Mouse (Mus musculus): ENCODE data around the gene Prr7. TPM values are rescaled to one million over a fixed set of nuclear protein-coding genes. Genes with fewer than 3 reads are reported as not detected.

Gene Prr7
- polyA plus RNA-seq, 1 experiment from 2014 or later, result 2.8 TPM

- H3K4me2 ChIP-seq (replicated peaks), result peak overlapping the region; percentile 100
- H3K36me3 ChIP-seq, result peaks cover 47% of the 10 kb centered on the region
- 2% methylated on average over 15 of the region's 15 CpGs for WGBS
Observed at GRCm38 (mm10) chr13:55483593-55483992, 19.5 kb downstream of the Prr7 start.

GRCm38 (mm10) chr13:55484520-55485088 is 20.5 kb downstream of the Prr7 start:
- Histone ChIP-seq H3K9me3 (no peaks in the 10 kb centered on the region), H3K4me2 (replicated peaks) (peak overlapping the region; percentile 100), H3K9ac (replicated peaks) (peak overlapping the region; percentile 100), H3K4me1 (replicated peaks) (peaks cover 62% of the 10 kb centered on the region), H3K27ac (peak overlapping the region; percentile 100), H3K27me3 (no peaks in the 10 kb centered on the region), H3K36me3 (peaks cover 37% of the 10 kb centered on the region), H3K4me3 (replicated peaks) (peak overlapping the region; percentile 97)
- WGBS, result 14% methylated on average over 7 of the region's 7 CpGs
- ATAC-seq, result no peak

More at GRCm38 (mm10) chr13:55483593-55483992, 19.5 kb downstream of the Prr7 start:
- H3K27ac ChIP-seq, result peak overlapping the region; percentile 100
- H3K27me3 ChIP-seq, result no peaks in the 10 kb centered on the region
- peaks cover 55% of the 10 kb centered on the region for H3K4me1 ChIP-seq (replicated peaks)
- H3K4me3 ChIP-seq (replicated peaks), result peak overlapping the region; percentile 97
- H3K9me3 ChIP-seq, result no peaks in the 10 kb centered on the region
- peak; percentile 89 for ATAC-seq
- H3K9ac ChIP-seq (replicated peaks), result peak overlapping the region; percentile 100

GRCm38 (mm10) chr13:55486029-55486794 is 22.1 kb downstream of the Prr7 start:
- peaks cover 57% of the 10 kb centered on the region for H3K4me1 ChIP-seq (replicated peaks)
- WGBS, result 25% methylated on average over 14 of the region's 14 CpGs
- ATAC-seq, result no peak

GRCm38 (mm10) chr13:55486916-55487577 is 23.0 kb downstream of the Prr7 start:
- Histone ChIP-seq H3K4me3 (replicated peaks) (peak overlapping the region; percentile 97), H3K4me1 (replicated peaks) (peaks cover 56% of the 10 kb centered on the region), H3K27ac (peak overlapping the region; percentile 100), H3K27me3 (no peaks in the 10 kb centered on the region), H3K9me3 (no peaks in the 10 kb centered on the region), H3K4me2 (replicated peaks) (peak overlapping the region; percentile 100), H3K36me3 (peaks cover 12% of the 10 kb centered on the region), H3K9ac (replicated peaks) (peak overlapping the region; percentile 100)
- under 1% methylated on average over 29 of the region's 29 CpGs for WGBS
- peak; percentile 46 for ATAC-seq

More at GRCm38 (mm10) chr13:55486029-55486794, 22.1 kb downstream of the Prr7 start:
- Histone ChIP-seq H3K9me3 (no peaks in the 10 kb centered on the region), H3K27ac (peak overlapping the region; percentile 100), H3K36me3 (peaks cover 21% of the 10 kb centered on the region), H3K4me3 (replicated peaks) (peak overlapping the region; percentile 97), H3K27me3 (no peaks in the 10 kb centered on the region), H3K4me2 (replicated peaks) (peak overlapping the region; percentile 100), H3K9ac (replicated peaks) (peak overlapping the region; percentile 100)

- Histone ChIP-seq H3K4me2 (replicated peaks) (peak within 1 kb of the TSS; percentile 100), H3K4me1 (replicated peaks) (peaks cover 48% of the 10 kb centered on the region), H3K36me3 (peaks cover 5% of the 10 kb centered on the region; the same call in 1 of the 2 replicates), H3K4me3 (replicated peaks) (peak within 1 kb of the TSS; percentile 97), H3K9me3 (no peaks in the 10 kb centered on the region), H3K27ac (peak within 1 kb of the TSS; percentile 100), H3K27me3 (no peaks in the 10 kb centered on the region), H3K9ac (replicated peaks) (peak within 1 kb of the TSS; percentile 100)
- WGBS, result under 1% methylated on average over 53 of the region's 83 CpGs
- peak; percentile 78 for ATAC-seq
Observed at GRCm38 (mm10) chr13:55487578-55488498, 23.8 kb downstream of the Prr7 start, which contains the start of gene Dbn1. Dbn1 (minus strand) TSS chr13:55488111.

- ATAC-seq, result 0 out of 2 replicates have a peak, but pooled peaks have one; percentile 6
- Histone ChIP-seq H3K27ac (no peak overlapping the region), H3K36me3 (peaks cover 13% of the 10 kb centered on the region), H3K27me3 (0 out of 2 replicates have a peak, but pooled peaks cover 2% of the 10 kb centered on the region), H3K4me2 (replicated peaks) (no peak overlapping the region), H3K9me3 (no peaks in the 10 kb centered on the region), H3K4me3 (replicated peaks) (no peak overlapping the region), H3K4me1 (replicated peaks) (peaks cover 31% of the 10 kb centered on the region), H3K9ac (replicated peaks) (0 out of 2 replicates have a peak overlapping the region, but pooled peaks have one; percentile 37)
- 22% methylated on average over 2 of the region's 2 CpGs for WGBS
Observed at GRCm38 (mm10) chr13:55494257-55494656, 30.2 kb downstream of the Prr7 start.

GRCm38 (mm10) chr13:55494883-55495621 is 31.0 kb downstream of the Prr7 start:
- ATAC-seq, result peak; percentile 55
- Histone ChIP-seq H3K9me3 (no peaks in the 10 kb centered on the region), H3K4me2 (replicated peaks) (peak overlapping the region; percentile 25), H3K4me1 (replicated peaks) (peaks cover 31% of the 10 kb centered on the region), H3K4me3 (replicated peaks) (no peak overlapping the region), H3K9ac (replicated peaks) (0 out of 2 replicates have a peak overlapping the region, but pooled peaks have one; percentile 37), H3K27me3 (0 out of 2 replicates have a peak, but pooled peaks cover 2% of the 10 kb centered on the region), H3K27ac (peak overlapping the region; percentile 48), H3K36me3 (peaks cover 15% of the 10 kb centered on the region)
- WGBS, result 15% methylated on average over 18 of the region's 18 CpGs

- peak overlapping the region; percentile 24; the same call in 1 of the 2 replicates for H3K9ac ChIP-seq (replicated peaks)
- peak overlapping the region; percentile 5; the same call in 1 of the 2 replicates for H3K4me2 ChIP-seq (replicated peaks)
- H3K9me3 ChIP-seq, result no peaks in the 10 kb centered on the region
- WGBS, result 13% methylated on average over 4 of the region's 4 CpGs
- 0 out of 2 replicates have a peak, but pooled peaks cover 2% of the 10 kb centered on the region for H3K27me3 ChIP-seq
- peaks cover 31% of the 10 kb centered on the region for H3K4me1 ChIP-seq (replicated peaks)
- H3K27ac ChIP-seq, result peak overlapping the region; percentile 51
- no peak overlapping the region for H3K4me3 ChIP-seq (replicated peaks)
- peaks cover 22% of the 10 kb centered on the region for H3K36me3 ChIP-seq
- ATAC-seq, result peak; percentile 55; the same call in 1 of the 2 replicates
Observed at GRCm38 (mm10) chr13:55495702-55496101, 31.6 kb downstream of the Prr7 start.

GRCm38 (mm10) chr13:55496661-55497060 is 32.6 kb downstream of the Prr7 start:
- Histone ChIP-seq H3K9ac (replicated peaks) (no peak overlapping the region), H3K4me1 (replicated peaks) (peaks cover 31% of the 10 kb centered on the region), H3K36me3 (peaks cover 30% of the 10 kb centered on the region), H3K27ac (no peak overlapping the region), H3K9me3 (no peaks in the 10 kb centered on the region), H3K4me3 (replicated peaks) (no peak overlapping the region), H3K4me2 (replicated peaks) (no peak overlapping the region), H3K27me3 (0 out of 2 replicates have a peak, but pooled peaks cover 2% of the 10 kb centered on the region)
- WGBS, result 90% methylated on average over 6 of the region's 6 CpGs
- ATAC-seq, result no peak

GRCm38 (mm10) chr13:55498906-55499305 is 34.8 kb downstream of the Prr7 start:
- Histone ChIP-seq H3K4me3 (replicated peaks) (no peak overlapping the region), H3K4me2 (replicated peaks) (no peak overlapping the region), H3K27me3 (0 out of 2 replicates have a peak, but pooled peaks cover 2% of the 10 kb centered on the region), H3K9ac (replicated peaks) (no peak overlapping the region), H3K9me3 (no peaks in the 10 kb centered on the region), H3K4me1 (replicated peaks) (peaks cover 31% of the 10 kb centered on the region), H3K27ac (no peak overlapping the region), H3K36me3 (peaks cover 50% of the 10 kb centered on the region)
- ATAC-seq, result no peak
- 49% methylated on average over 11 of the region's 11 CpGs for WGBS

Measured in midbrain, embryonic 13.5 days (tissue).